ENCODE assay signal across 7 mouse cellular contexts in the genomic region with DNA sequence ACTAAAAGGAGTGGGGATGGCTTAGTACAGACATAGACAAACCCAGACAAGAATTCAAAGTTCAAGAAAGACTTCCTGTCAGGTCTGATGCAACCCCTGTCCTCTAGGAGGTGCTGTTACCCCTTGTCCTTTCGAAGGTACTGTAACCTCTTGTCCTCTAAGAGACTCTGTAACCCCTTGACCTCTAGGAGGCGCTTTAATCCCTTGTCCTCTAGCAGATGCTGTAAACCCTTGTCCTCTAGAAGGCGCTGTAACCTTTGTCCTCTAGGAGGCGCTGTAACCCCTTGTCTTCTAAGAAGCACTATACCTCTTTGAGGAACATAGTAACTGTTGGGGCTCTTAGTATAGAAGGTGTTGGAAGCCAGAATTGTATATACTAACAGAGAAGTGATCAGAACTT. TPM values are rescaled to one million over a fixed set of nuclear protein-coding genes. Genes with fewer than 3 reads are reported as not detected.
DNase-seq lines count a peak whose midpoint lies in the region; ATAC-seq lines count a peak whose summit lies in the region.

No protein-coding gene starts in this region.

- 49% methylated on average over 4 of the region's 4 CpGs for WGBS in kidney, embryonic 15.5 days

- DNase-seq in kidney, adult 9 months = peak; percentile 32
- DNase-seq in MEL-GATA-1-ER (ENCODE audit: extremely low read depth, low read depth) = peak; percentile 97
- peak; percentile 45 for DNase-seq in cerebellum, adult 11-12 months
- peak; percentile 46 for DNase-seq in hindlimb bud, embryonic 11.5 days (ENCODE audit: extremely low spot score, low read depth, low spot score)
- peak; percentile 35 for DNase-seq in lung, postnatal 14 days
- peak; percentile 76 for DNase-seq in thymus, postnatal 0 days (ENCODE audit: low spot score)

- no peak overlapping the region for H3K4me3 ChIP-seq in kidney, embryonic 15.5 days (replicated peaks)

- H3K36me3 ChIP-seq in kidney, embryonic 15.5 days = no peaks in the 10 kb centered on the region

- no peaks in the 10 kb centered on the region for H3K9me3 ChIP-seq in kidney, embryonic 15.5 days (replicated peaks)

- peaks cover 26% of the 10 kb centered on the region for H3K27me3 ChIP-seq in kidney, embryonic 15.5 days

- ATAC-seq in kidney, embryonic 15.5 days (replicated peaks; ENCODE audit: low FRiP score) = no peak

- H3K27ac ChIP-seq in kidney, embryonic 15.5 days = no peak overlapping the region

- H3K4me2 ChIP-seq in kidney, embryonic 15.5 days = no peak overlapping the region

- no peak overlapping the region for H3K9ac ChIP-seq in kidney, embryonic 15.5 days

- peaks cover 11% of the 10 kb centered on the region for H3K4me1 ChIP-seq in kidney, embryonic 15.5 days

RNA-seq across cellular contexts. Expression of a gene that starts 4.7 kb away (rescaled TPM):
- 0.50 and 0.58 TPM in 2 replicates for polyA plus RNA-seq in kidney, embryonic 15.5 days (2015; fragmentation: Nextera tagmentation; extraction: Ambion mirVana)
- 0.03 and 0.05 TPM in 2 replicates for polyA plus RNA-seq in thymus, postnatal 0 days (2015; fragmentation: Nextera tagmentation; extraction: Ambion mirVana)

RNA-seq across cellular contexts. Expression of a gene that starts 24.1 kb away (rescaled TPM):
- 113 and 122 TPM in 2 replicates for polyA plus RNA-seq in kidney, embryonic 15.5 days (2015; fragmentation: Nextera tagmentation; extraction: Ambion mirVana)
- polyA plus RNA-seq in thymus, postnatal 0 days (2015; fragmentation: Nextera tagmentation; extraction: Ambion mirVana) = 69.3 and 70.5 TPM in 2 replicates

RNA-seq across cellular contexts. Expression of a gene that starts 55.7 kb away (rescaled TPM):
- 50.3 and 56.1 TPM in 2 replicates for polyA plus RNA-seq in kidney, embryonic 15.5 days (2015; fragmentation: Nextera tagmentation; extraction: Ambion mirVana)
- 43.3 and 45.5 TPM in 2 replicates for polyA plus RNA-seq in thymus, postnatal 0 days (2015; fragmentation: Nextera tagmentation; extraction: Ambion mirVana)

Comparison
In these comparisons a context has a peak if more than half of its experiments do, and no peak if none do; other contexts are left out.
1. DNase-seq: peak in every context shown above with its lines; median percentile 97 in MEL-GATA-1-ER; 76 in thymus, postnatal 0 days; 46 in hindlimb bud, embryonic 11.5 days; 45 in cerebellum, adult 11-12 months; 35 in lung, postnatal 14 days; 32 in kidney, adult 9 months.